Mouse (Mus musculus): ENCODE data around the gene Gm10490.
"Not testable (repeated sequence)": the region's sequence is repeated elsewhere in the genome, so short reads cannot be mapped to it uniquely, and the experiment has no call there.

Gm10490 gene

GRCm38 (mm10) chrX:7909242-7909641, at the start of gene Gm10490:
Gm10490 (plus strand) TSS chrX:7909542.
- DNase-seq = not testable (repeated sequence)

DNA sequence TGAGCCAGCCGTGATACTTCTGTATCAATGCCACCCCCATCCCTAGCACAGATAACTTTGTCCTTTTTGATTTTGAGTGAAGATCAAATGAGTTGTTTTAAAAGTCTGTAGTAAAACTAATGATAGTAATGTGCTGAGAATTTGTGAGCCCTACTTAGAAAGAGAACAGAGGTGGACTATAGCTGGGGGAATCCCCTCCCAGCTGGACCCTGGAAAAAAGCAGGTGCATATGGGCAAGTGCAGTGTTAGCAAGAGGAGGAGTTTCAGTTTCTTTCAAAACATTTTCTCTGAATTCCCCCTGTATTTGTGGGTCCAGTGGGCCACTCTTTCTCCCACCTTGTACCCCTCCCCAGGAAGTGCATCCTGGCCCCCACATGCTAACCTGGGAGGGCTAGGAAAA, 46.2 kb upstream of the Gm10490 start:
- no peak for DNase-seq

- DNase-seq = no peak
Measured at GRCm38 (mm10) chrX:7864551-7864950, 44.8 kb upstream of the Gm10490 start.

DNA sequence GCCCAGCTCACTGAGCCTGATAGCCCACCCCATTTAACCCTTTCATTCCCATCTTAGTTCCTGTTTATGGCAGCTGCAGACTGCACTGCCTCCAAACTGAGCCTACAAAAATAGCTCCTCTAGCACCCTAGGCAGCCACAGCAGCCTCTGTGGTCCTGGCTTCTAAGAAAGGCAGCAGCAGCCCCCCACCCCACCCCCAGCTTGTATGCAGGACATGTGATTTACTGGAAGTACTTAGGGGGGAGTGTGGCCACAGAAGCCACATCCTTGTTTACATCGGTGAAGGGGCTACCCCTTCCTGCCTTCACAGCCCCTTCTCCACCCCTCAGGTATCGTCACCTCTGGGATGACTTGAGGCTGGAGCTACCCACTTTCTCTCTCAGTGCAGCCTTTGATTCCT, 44.0 kb upstream of the Gm10490 start:
- no peak for DNase-seq

- no peak for DNase-seq
Measured at GRCm38 (mm10) chrX:7865786-7866185, 43.6 kb upstream of the Gm10490 start.

- DNase-seq = no peak
Measured at GRCm38 (mm10) chrX:7867141-7867540, 42.2 kb upstream of the Gm10490 start.

DNA sequence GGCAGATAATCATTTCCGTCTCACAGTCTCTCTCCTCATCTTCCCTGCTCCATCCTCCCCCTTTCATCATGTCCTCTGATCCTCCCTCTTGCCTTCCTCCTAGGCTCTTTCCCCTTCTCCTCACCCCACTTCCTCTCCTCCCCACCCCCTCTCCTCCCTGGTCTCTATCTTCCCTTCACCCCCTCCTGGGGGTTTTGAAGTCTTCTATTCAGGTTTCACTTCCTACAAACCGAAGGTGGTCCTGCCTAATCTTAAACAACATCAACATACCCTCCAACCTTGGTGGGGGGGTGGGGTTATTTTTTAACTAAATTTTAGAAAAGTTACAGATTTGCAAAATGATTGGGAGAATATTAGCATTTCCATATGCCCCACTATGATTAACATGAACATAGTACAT, 40.8 kb upstream of the Gm10490 start:
- no peak for DNase-seq

DNA sequence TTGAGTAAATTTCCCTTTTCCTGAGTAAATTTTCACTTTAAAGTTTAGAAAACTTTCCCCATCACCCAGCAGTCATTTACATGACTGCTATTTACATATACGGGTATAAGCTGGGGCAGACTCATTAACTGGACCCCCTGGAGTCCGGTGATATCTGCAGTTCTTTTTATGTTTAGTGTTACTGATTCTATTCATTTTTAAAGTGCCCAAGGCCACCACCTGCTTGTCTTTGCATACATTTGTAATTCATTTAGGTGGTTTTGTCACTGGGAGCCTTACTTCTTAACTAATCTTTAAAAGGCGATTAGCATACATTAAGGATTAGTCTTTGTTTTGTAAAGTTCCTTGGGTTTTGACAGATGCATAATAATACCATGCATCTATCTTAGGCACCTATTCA, 39.5 kb upstream of the Gm10490 start:
- no peak for DNase-seq

DNA sequence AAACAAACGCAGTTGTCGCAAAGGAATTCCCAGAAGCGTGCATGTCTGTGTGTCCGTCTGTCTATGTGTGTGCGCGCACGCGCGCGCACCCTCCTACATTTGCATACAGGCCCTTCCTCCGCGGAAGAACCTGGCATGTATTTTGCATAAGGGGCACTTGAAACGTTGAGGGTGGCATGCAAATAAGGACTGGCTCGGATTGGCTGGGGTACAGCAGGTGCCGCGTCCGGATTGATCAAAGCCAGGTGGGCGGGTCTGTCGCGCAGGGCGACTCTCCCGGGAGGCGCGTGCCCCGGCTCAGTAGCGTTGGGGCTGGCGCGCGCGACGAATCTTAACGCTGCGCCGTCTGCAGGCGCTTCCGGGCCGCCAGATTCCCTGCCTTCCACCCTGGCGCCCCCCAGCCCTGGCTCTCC, 31.3 kb upstream of the Gm10490 start, which contains the start of gene Pim2:
Gene Pim2, plus strand, starts transcription at position 256 of the 413 bp plus-strand sequence.
- DNase-seq = peak; percentile 90

GRCm38 (mm10) chrX:7878495-7878894, 30.8 kb upstream of the Gm10490 start:
- DNase-seq = no peak

DNA sequence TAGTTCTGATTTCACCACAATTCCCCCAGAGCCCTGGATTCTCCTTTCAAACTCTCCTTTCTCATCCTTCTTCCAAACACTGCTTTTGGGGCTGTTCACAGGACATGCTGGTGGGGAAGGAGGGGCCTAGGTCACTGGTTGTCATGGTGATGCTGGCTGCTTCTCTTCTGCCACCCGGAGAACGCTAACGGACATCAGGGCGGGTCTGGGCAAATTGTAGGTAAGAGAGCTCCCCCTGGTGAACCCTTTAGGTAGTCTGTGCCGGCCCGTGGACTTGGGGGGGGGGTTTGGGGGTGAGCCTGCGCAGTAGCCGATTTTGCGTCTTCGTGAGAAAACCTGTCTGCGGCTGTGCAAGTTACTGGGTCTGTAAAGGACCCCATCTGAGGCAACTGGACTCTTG, 29.5 kb upstream of the Gm10490 start:
- peak; percentile 71 for DNase-seq

GRCm38 (mm10) chrX:7883841-7884567, 25.3 kb upstream of the Gm10490 start, which contains the start of gene Slc35a2:
Slc35a2 (plus strand) TSS chrX:7884028.
- DNase-seq = peak; percentile 96

DNA sequence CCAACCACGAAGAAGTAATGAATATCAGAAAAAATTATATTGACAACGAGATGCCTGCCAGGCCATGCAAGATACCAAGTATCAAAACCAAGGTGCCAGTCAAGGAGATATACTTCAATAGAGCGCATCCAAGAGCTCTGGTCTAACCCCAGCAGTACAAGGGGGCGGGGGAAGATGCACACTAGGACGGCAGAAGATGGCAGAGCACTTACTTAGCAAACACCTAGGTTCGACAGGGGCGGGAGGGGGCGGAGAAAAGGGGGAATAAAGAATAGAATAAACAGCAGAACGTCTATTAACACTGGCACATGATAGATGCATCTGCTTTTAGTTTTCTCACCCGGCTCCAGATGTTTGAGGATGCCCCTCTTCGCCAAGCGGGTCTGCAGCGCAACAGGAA, 11.1 kb upstream of the Gm10490 start:
- DNase-seq = no peak

GRCm38 (mm10) chrX:7898880-7899874, 10.2 kb upstream of the Gm10490 start, which contains the start of the genes Pqbp1 and Timm17b:
Pqbp1 (minus strand) TSS chrX:7899269.
Timm17b (plus strand) TSS chrX:7899357.
- DNase-seq = peak; percentile 93

- no peak for DNase-seq
Measured at GRCm38 (mm10) chrX:7904441-7904840, 4.9 kb upstream of the Gm10490 start.

DNA sequence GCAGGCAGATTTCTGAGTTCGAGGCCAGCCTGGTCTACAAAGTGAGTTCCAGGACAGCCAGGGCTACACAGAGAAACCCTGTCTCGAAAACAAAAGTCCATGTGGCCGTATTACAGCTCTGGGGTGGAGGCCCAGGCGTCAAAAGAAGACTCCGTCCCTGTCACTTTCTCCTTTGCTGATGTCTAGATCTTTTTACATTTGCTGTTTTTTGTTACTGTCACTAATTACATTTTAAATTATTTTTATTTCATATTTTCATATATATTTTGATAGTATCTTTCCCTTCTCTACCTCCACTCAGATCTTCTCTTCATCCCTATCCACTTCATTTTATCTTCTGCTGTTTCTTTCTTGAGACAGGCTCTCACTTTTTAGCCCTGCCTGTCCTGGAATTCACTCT, 1.6 kb upstream of the Gm10490 start, which contains the start of gene Gm10491:
Gene Gm10491, minus strand, starts transcription at position 101 of the 400 bp plus-strand sequence.
- no peak for DNase-seq

DNA sequence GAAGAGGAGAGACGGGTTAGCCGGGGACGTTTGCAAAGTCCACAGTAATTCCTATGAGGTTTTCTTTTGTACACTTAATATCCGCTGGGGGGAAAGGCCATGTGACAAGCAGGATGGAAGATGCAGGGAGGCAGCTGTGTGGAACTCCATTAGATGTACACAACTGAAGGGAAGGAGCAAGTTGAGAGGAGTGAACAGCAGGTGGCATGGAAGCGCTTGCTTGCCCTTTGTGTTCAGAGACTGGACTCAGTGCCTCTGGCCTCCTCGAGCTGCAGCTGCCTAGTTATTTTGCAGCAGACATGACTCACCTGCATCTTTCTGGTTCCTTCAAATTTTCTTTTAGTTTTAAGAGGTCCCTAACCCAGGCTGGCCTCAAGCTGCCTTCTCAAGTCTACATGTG, 1.1 kb downstream of the Gm10490 start:
- no peak for DNase-seq

- DNase-seq = peak; percentile 36
Measured at GRCm38 (mm10) chrX:7915669-7916068, 6.3 kb downstream of the Gm10490 start.

DNA sequence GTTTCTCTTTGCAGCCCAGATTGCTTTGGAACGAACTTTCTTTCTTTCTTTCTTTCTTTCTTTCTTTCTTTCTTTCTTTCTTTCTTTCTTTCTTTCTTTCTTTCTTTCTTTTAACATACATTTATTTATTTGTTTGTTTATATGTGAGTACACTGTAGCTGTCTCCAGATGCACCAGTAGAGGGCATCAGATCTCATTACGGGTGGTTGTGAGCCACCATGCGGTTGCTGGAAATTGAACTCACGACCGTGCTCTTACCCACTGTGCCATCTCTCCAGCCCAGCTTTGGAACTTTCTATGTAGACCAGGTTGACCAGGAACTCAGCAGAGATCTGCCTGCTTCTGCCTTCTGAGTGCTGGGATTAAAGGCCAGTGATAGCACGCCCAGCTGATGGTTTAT, 8.6 kb downstream of the Gm10490 start:
- DNase-seq = not testable (repeated sequence)

GRCm38 (mm10) chrX:7919601-7920383, 10.4 kb downstream of the Gm10490 start, which contains the start of gene Pcsk1n:
Pcsk1n (plus strand) TSS chrX:7919822.
- DNase-seq = no peak

DNA sequence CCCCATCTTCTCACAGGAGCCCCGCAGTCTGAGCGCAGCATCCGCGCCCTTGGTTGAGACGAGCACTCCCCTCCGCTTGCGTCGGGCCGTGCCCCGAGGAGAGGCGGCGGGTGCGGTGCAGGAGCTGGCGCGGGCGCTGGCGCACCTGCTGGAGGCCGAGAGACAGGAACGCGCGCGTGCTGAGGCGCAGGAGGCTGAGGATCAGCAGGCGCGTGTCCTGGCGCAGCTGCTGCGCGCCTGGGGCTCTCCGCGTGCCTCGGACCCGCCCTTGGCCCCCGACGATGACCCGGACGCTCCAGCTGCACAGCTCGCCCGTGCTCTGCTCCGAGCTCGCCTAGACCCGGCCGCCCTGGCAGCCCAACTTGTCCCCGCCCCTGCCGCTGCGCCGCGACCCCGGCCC, 12.7 kb downstream of the Gm10490 start:
- no peak for DNase-seq

DNA sequence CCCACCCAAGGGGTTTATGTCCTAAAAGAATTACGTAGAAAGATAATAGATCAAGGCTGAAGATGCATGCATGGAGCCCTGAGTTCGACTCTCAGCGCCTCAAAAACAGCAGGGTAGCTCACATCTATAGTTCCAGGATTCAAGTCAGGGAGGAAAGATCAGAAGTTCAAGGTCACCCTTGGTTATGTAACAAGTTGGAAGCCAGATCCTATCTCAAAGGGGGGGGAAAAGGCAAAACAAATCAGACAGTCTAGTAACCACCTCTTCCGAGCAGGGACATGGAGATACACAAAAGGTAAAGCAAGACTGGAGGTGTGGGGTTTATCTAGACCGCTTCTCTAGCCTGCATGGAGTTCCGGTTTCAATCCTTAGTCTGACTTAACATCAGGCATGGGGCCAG, 16.9 kb downstream of the Gm10490 start:
- no peak for DNase-seq

DNA sequence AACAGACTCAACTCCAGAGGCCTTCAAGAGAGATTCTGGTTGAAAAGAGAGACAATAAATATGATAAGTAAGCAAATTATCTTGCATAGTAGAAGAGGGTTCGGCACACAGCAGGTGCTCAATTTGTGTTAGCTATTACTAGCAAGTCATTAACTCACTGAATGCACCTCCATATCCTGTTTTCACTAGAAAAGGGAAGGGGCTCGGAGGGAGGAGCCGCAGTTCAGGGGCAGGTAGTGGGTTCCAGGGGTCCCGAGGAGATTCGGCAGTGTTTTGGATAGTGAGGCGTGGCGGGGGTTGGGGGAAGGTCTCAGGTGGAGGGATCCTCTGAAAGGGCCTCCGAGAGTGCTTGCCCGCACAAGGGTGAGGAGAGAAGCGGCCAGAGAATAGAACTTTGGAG, 17.8 kb downstream of the Gm10490 start:
- DNase-seq = no peak
